Mouse (Mus musculus) cerebellum, adult 18-20 months (tissue): ENCODE results near the gene Glyr1.

ENCODE experiments used
- DNase-seq, 2 experiments: peaks; one replicate each; pipeline ENCODE4 v3.0.0; 2021

The Glyr1 gene

DNA sequence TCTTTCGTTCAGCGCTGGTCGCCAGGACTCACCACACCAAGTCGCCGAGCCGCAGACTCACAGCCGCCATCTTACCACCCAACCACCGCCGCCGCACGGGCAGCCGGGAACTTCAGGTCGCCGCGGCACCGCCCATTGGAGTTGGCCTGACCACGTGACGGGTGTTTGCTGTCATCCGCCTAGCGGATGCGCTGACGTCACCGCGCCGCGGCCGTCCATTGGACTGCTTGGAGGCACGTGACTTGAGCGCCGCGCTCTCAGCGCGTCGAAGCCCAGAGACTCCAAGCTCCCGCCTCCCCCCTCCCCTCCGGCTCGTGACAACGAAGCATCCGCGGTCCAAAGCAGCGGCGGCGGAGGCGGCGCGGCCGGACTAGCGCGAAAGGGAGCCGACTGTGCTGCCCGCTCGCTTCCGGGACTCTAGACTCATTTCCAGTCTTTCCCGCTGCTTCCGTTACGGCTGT, at the start of gene Glyr1, which contains the start of gene Ubn1:
Glyr1 (minus strand) TSS at position 90 of the 461 bp plus-strand sequence.
Ubn1 (plus strand) TSS at position 284 of the 461 bp plus-strand sequence.
- peak; percentile 99 to 100 for DNase-seq

DNA sequence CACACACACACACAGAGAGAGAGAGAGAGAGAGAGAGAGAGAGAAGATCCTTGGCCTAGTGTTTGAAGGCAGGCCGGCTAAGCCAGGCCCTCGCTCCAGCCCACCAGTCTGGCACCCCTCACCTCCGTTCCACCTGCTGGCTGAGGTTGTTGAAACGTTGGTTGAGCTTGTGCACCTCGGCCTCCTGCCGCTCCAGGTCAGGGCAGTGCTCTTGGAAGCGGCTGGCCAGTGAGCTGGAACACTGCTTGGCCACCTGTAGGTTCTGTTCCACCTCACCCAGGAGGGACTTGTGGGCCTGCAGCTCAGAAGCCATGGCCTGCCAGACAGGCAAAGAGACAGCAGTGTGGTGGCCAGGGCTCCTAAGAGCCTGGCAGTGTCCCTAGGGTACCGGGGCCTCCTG, 46.8 kb upstream of the Glyr1 start:
- no peak for DNase-seq

GRCm38 (mm10) chr16:5093285-5093684, 43.6 kb upstream of the Glyr1 start:
- no peak for DNase-seq

- no peak for DNase-seq
Observed at GRCm38 (mm10) chr16:5089021-5089420, 39.4 kb upstream of the Glyr1 start.

GRCm38 (mm10) chr16:5086179-5086578, 36.5 kb upstream of the Glyr1 start:
- no peak for DNase-seq

DNA sequence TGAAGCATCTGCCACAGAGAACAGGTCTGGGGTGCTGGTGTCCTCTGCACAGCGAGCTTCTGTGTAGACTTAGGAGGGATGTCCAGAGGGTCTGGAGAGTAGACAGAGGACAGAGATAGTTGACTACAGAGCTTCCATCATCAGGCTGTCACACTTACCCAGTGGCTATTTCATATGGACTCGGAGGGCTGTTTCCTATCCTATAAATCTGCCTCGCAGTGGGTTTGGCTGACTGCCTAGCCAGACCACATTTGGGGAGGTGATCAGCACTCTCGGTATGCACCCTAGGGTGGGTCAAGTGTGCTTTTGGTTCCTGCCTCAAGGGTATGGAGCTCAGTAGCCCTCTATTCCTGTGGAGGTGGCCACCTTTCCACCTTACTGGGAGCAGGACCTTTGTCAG, 35.5 kb upstream of the Glyr1 start:
- DNase-seq = no peak

DNA sequence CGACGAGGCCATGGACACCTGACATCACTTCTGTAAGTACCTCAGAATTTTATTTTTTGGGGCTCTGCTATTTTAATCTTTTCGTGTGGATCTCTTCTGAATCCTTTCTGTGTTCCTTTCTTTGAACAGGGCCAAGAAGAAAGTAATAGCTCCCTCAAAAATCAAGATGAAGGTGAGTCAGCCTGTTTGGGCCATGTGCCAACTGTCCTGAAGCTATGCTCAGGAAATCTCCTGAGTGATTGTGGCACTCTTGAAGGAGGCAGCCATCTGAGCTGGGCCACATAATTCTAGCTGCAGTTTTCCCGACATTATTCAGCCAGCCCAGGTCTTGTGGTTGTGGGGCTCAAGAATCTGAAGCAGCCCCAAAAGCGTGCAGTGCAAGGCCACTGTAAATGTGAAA, 24.7 kb upstream of the Glyr1 start:
- peak; percentile 30 to 41 for DNase-seq

DNA sequence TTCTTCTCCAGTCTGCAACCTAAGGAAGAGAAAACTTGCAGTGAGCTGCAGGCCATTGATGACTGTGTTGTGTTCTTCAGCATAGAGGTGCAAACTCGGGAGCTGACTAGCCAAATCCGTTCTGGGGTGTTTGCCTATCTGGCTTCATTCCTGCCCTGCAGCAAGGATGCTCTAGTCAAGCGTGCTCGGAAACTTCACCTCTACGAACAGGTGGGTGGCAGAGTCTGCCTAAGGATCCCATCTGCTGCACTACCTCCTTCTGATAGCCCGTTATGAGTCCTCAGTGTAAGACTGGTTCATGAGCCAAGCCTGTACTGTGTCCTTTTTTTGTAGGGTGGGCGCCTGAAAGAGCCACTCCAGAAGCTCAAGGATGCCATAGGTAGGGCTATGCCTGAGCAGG, 22.3 kb upstream of the Glyr1 start:
- no peak for DNase-seq

DNA sequence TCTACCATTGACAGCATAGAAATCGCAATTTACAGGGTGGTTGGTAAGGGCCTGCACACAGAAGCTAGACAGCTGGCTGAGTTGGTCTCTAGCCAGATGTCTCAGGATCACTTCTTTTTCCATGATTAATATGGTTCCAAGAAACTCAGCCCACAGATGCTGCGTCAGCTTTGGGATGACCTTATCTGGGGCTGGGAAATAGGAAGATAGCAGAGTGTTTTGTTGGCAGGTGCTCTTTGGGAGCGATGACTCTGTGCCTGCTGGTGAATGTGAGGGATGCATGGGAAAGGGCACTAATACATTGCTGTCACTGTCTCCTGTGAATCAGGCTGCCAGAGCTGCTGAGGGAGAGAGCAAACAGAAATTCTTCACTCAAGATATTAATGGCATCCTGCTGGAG, 20.7 kb upstream of the Glyr1 start:
- DNase-seq = peak; percentile 31 to 44

- no peak for DNase-seq
Observed at GRCm38 (mm10) chr16:5063472-5063871, 13.8 kb upstream of the Glyr1 start.

DNA sequence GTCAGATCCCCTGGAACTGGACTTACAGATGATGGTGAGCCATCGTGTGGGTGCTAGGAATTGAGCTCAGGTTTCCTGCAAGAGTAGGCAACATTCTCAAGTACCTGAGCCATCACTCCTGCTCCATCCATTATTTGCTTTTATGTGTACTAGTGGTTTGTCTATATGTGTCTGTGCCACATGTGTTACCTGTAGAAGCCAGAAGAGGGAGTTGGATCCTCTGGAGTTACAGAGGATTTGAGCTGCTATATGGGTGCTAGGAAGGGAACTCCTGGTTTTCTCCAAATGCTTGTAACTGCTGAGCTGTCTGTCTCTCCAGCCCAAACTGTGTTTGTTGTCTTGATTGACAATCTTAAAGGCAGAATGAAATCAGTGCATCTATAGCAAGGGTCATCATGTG, 8.5 kb upstream of the Glyr1 start:
- no peak for DNase-seq

DNA sequence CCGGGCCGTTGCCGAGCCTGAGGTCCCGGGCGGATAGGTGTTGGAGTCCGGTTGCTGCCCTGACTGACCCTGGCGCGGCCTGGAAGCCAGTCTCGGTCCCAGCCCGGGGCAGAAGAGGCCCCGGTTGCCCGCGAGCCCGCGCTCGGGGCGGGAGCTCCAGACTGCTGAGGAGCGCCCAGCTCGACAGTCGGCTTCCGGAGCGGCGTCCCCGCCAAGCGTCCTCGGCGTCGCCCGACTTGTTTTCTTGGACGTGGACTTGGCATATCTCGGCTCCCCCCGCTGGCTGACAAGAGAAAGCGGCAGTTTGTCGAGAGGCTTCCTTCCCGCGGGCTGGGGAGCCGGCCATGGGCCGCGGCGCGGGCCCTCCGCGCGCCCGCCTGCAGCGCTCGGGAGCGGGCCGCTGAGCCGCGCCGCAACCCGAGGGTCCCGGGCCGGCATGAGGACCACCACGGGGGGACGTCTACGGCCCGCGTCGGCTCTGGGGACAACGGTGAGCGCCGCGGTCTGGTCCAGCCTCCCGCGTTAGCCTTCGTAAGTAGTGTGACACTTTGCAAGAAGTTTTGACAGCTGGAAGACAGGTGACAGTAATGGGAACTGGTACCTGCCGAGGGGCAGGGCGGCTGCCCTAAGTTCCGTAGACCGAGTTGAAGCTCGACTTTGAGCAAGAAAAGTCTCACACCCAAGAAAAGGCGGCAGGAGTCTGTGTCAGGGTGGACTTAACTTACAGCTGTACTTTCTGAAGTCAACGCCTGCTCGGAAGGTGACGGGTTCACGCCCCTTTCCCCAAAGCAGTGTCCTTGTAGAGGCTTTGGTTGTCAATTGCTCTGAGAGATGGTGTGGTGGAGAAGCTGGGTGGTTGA, 818 bp upstream of the Glyr1 start:
- DNase-seq = peak; percentile 75 to 84

DNA sequence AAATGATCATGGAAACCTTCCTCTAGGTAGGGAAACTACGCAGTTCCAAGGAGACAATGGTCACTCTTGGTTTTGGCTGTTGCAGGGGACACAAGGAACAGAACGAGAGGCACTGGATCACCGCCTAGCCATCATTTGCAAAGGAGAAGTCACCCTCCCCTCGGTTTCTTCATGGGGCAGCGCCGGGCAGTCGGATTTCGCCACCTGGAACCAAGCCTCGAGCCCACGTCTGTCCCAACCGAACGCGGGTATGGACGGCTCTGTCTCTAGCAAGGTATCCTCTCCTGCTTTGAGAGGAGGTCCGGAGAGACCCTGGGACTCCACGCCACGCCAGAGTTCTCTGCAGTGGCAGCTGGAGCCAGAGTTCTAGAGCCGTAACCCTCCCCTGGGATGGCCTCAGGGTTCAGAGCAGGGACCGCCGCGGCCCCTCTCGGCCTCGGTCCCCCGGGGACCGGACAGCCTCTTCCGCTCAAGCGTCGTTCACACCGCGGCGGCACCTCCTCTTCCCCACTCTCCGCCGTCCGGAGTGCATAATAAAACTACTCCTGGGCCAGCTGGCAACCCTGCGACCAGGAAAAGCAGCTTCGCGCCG, 385 bp downstream of the Glyr1 start:
- peak in 1 of 2 experiments; percentile 23 for DNase-seq

DNA sequence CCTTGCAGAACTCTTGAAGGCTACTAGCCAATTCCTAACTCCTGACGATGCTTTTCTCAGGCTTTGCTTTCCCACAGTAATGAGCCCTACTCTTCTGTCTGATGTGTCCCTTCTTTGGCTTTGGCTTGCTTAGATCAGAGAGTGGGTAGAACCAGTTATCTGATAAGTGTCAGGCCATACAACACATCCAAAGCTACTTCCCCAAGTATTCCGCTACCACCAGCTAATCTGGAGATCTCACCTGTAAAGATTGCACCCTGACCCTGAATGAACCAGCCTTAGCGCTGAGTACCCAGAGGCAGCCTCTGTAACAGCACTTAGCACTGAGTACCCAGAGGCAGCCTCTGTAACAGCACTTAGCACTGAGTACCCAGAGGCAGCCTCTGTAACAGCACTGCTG, 4.3 kb downstream of the Glyr1 start:
- no peak for DNase-seq

- no peak for DNase-seq
Observed at GRCm38 (mm10) chr16:5036649-5037234, 12.9 kb downstream of the Glyr1 start.

DNA sequence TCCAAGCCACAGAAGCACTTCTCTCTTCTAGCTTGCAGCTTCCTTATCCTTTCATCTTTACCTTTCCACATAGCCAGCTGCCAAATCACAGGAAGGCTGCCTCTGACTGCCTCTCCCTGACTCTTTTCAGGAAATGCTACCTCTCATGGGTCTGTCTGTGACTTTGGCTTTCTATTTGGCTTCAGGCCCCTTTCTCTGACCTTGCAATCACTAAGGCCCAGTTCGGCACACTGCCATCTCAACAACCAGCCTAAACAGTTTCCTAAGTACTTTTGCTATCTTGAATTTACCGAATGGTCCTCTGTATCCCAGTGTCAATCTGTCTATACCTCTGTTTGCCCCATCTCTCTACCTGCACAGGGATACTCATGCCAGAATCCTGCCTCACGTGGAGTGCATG, 14.1 kb downstream of the Glyr1 start:
- DNase-seq = no peak

- DNase-seq = no peak
Observed at GRCm38 (mm10) chr16:5029847-5030246, 19.8 kb downstream of the Glyr1 start.

- no peak for DNase-seq
Observed at GRCm38 (mm10) chr16:5024021-5024420, 25.6 kb downstream of the Glyr1 start.

GRCm38 (mm10) chr16:5014578-5014977, 35.1 kb downstream of the Glyr1 start:
- no peak for DNase-seq

GRCm38 (mm10) chr16:5013054-5013838, 36.4 kb downstream of the Glyr1 start, which contains the start of gene Rogdi:
Gene Rogdi, minus strand, starts transcription at chr16:5013553.
- peak; percentile 97 to 100 for DNase-seq

- peak in 1 of 2 experiments; percentile 42 for DNase-seq
Observed at GRCm38 (mm10) chr16:5012036-5013005, 37.3 kb downstream of the Glyr1 start.

GRCm38 (mm10) chr16:5011285-5011684, 38.4 kb downstream of the Glyr1 start:
- no peak for DNase-seq
